Mouse (Mus musculus) E14TG2a.4 (cell line): ENCODE data around the gene Ccdc141.

Source experiments
- CTCF ChIP-seq: conservative IDR thresholded peaks from 2 replicates; pipeline ENCODE4 v1.5.1; 2014; ENCODE audit warnings: low read length
- NANOG ChIP-seq: IDR thresholded peaks from 2 replicates; pipeline ENCODE4 v1.6.1; 2014; ENCODE audit warnings: borderline replicate concordance, low read length, mixed read lengths
- POU5F1 ChIP-seq: IDR thresholded peaks from 2 replicates; pipeline ENCODE4 v1.6.1; 2014; ENCODE audit warnings: low read length, borderline replicate concordance

GRCm38 (mm10) chr2:76998351-76998750, 172.1 kb downstream of the Ccdc141 start:
- no peak for TF ChIP-seq CTCF
- no peak for TF ChIP-seq POU5F1
- no peak for TF ChIP-seq NANOG
